Mouse (Mus musculus) midbrain, embryonic 16.5 days (tissue): ENCODE results near the gene Ssxb5. TPM values are rescaled to one million over a fixed set of nuclear protein-coding genes. Genes with fewer than 3 reads are reported as not detected.
"Not testable (repeated sequence)": the region's sequence is repeated elsewhere in the genome, so short reads cannot be mapped to it uniquely, and the experiment has no call there.

ENCODE experiments used
- ATAC-seq: fragments of 200-750 bp; cut with Nextera tagmentation; 2 replicates; pipeline ENCODE4 v1.8.0; 2017; ENCODE audit warnings: moderate TSS enrichment
- H3K27ac ChIP-seq: fragments of 300-500 bp; sonication (generic); 2 replicates; pipeline ENCODE4 v1.5.1; 2014; ENCODE audit warnings: mild to moderate bottlenecking, low read length, mixed read lengths
- H3K27me3 ChIP-seq: fragments of 300-500 bp; sonication (generic); 2 replicates; pipeline ENCODE4 v1.6.1; 2014; ENCODE audit warnings: low read depth, low read length, mixed read lengths; ENCODE audit not compliant: control insufficient read depth, insufficient read depth
- H3K36me3 ChIP-seq: fragments of 300-500 bp; sonication (generic); 2 replicates; pipeline ENCODE4 v1.6.1; 2014; ENCODE audit warnings: mild to moderate bottlenecking, low read length, moderate library complexity, mixed read lengths; ENCODE audit not compliant: control insufficient read depth, insufficient read depth
- H3K4me1 ChIP-seq: fragments of 300-500 bp; sonication (generic); 2 replicates; pipeline ENCODE4 v1.6.1; 2014; ENCODE audit warnings: mild to moderate bottlenecking, low read length, mixed read lengths; ENCODE audit not compliant: control insufficient read depth, insufficient read depth
- H3K4me2 ChIP-seq: fragments of 300-500 bp; sonication (generic); 2 replicates; pipeline ENCODE4 v1.6.1; 2014; ENCODE audit warnings: mild to moderate bottlenecking, low read length, mixed read lengths
- H3K4me3 ChIP-seq: fragments of 300-500 bp; sonication (generic); 2 replicates; pipeline ENCODE4 v1.5.1; 2014; ENCODE audit warnings: low read depth, mild to moderate bottlenecking, low read length, moderate library complexity, mixed read lengths
- H3K9ac ChIP-seq: fragments of 300-500 bp; sonication (generic); 2 replicates; pipeline ENCODE4 v1.6.1; 2014; ENCODE audit warnings: low read depth, low read length, mixed read lengths
- H3K9me3 ChIP-seq: fragments of 300-500 bp; sonication (generic); replicated peaks from 2 replicates; pipeline ENCODE4 v1.6.1; 2014; ENCODE audit warnings: mild to moderate bottlenecking, low read length, mixed read lengths; ENCODE audit not compliant: control insufficient read depth, poor library complexity, severe bottlenecking
- WGBS: fragments of 180-500 bp; shearing (Covaris S2); extraction: QIAGEN DNeasy Blood & Tissue Kit; methylation state at CpG from one replicate; pipeline ENCODE4 v1.1.7; 2014; 5-methylcytosine and 5-hydroxymethylcytosine counted together
- polyA plus RNA-seq: library from polyadenylated mRNA; unstranded; fragments of >200 nt; fragmentation: Nextera tagmentation; extraction: Ambion mirVana; gene quantifications from 2 replicates; pipeline ENCODE4 v1.2.1, GENCODE M21; 2015

Gene Ssxb5
- not detected in 2 replicates for polyA plus RNA-seq

- not testable (repeated sequence) for H3K4me2 ChIP-seq, H3K4me3 ChIP-seq, ATAC-seq, H3K4me1 ChIP-seq, H3K27ac ChIP-seq, H3K9ac ChIP-seq, H3K36me3 ChIP-seq, H3K27me3 ChIP-seq, H3K9me3 ChIP-seq
- WGBS = 82% methylated on average over 4 of the region's 4 CpGs
Observed at GRCm38 (mm10) chrX:8803391-8803790, at the start of gene Ssxb5. TSS of gene Ssxb5 (plus strand) at chrX:8803691.

- Histone ChIP-seq H3K4me1 (no peaks in the 10 kb centered on the region), H3K27ac (no peak overlapping the region), H3K4me3 (no peak overlapping the region), H3K4me2 (no peak overlapping the region), H3K9me3 (no peaks in the 10 kb centered on the region), H3K9ac (no peak overlapping the region), H3K36me3 (no peaks in the 10 kb centered on the region), H3K27me3 (no peaks in the 10 kb centered on the region)
- ATAC-seq = no peak
Observed at GRCm38 (mm10) chrX:8832043-8832442, 28.6 kb downstream of the Ssxb5 start.

GRCm38 (mm10) chrX:8843694-8844093 lies 40.2 kb downstream of the Ssxb5 start, which contains the start of gene Gm6592:
TSS of gene Gm6592 (plus strand) at chrX:8843994.
- Histone ChIP-seq H3K4me3 (no peak within 1 kb of the TSS), H3K4me2 (no peak within 1 kb of the TSS), H3K4me1 (no peaks in the 10 kb centered on the region), H3K9me3 (no peaks in the 10 kb centered on the region), H3K27me3 (no peaks in the 10 kb centered on the region), H3K27ac (no peak within 1 kb of the TSS), H3K36me3 (no peaks in the 10 kb centered on the region), H3K9ac (no peak within 1 kb of the TSS)
- ATAC-seq = no peak
- WGBS = 63% methylated on average over 1 of the region's 1 CpGs

GRCm38 (mm10) chrX:8852486-8852885 lies 49.0 kb downstream of the Ssxb5 start:
- WGBS = 93% methylated on average over 10 of the region's 10 CpGs
- no peaks in the 10 kb centered on the region for H3K36me3 ChIP-seq
- no peaks in the 10 kb centered on the region for H3K4me1 ChIP-seq
- no peak overlapping the region for H3K9ac ChIP-seq
- no peak overlapping the region for H3K4me3 ChIP-seq
- H3K27me3 ChIP-seq = no peaks in the 10 kb centered on the region
- ATAC-seq = no peak
- H3K27ac ChIP-seq = no peak overlapping the region
- H3K9me3 ChIP-seq = no peaks in the 10 kb centered on the region
- H3K4me2 ChIP-seq = no peak overlapping the region

Other genes starting within 250 kb of the Ssxb5 start
- not detected in 2 replicates for gene Ssxb3, start 211.9 kb upstream of the Ssxb5 start, polyA plus RNA-seq
- gene Ssxb8, start 112.8 kb upstream of the Ssxb5 start, polyA plus RNA-seq = not detected in 2 replicates
- not detected in 2 replicates for gene Ssx9, start 55.3 kb upstream of the Ssxb5 start, polyA plus RNA-seq
- not detected in 2 replicates for gene Gm6592, start 40.3 kb downstream of the Ssxb5 start, polyA plus RNA-seq
- not detected in 2 replicates for gene Gm5751, start 70.6 kb downstream of the Ssxb5 start, polyA plus RNA-seq
- gene B630019K06Rik, start 88.7 kb downstream of the Ssxb5 start, polyA plus RNA-seq = 26.9 and 27.0 TPM in 2 replicates
- gene Fthl17b, start 159.3 kb downstream of the Ssxb5 start, polyA plus RNA-seq = not detected in 2 replicates
- gene Fthl17c, start 172.9 kb downstream of the Ssxb5 start, polyA plus RNA-seq = not detected in 2 replicates
- gene Fthl17d, start 183.1 kb downstream of the Ssxb5 start, polyA plus RNA-seq = not detected in 2 replicates
- not detected in 2 replicates for gene Fthl17e, start 229.8 kb downstream of the Ssxb5 start, polyA plus RNA-seq